Mouse (Mus musculus) cerebellum, adult 8-10 months (tissue): ENCODE measurements around the gene Abca3.
"Not testable (repeated sequence)": the region's sequence is repeated elsewhere in the genome, so short reads cannot be mapped to it uniquely, and the experiment has no call there.

Experiments
- DNase-seq: peaks from one replicate; pipeline ENCODE4 v3.0.0; 2022

The Abca3 gene

DNA sequence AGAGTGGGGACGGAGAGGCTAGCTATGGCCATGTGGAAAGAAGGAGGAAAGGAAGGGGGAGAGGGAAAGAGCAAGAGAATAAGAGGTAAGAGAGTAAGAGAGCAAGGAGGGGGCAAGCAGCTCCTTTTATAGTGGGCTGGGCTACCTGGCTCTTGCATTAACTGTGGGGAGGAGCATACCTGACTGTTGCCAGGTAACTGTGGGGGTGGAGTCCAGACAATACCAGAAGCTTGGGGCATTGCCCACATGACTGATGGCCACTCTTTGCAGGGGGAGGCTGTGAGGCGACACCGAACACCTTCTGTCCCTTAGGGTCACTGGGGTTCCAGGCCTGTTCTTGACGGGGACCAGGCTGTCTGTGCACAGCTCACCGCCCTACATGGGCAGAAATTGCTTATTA lies 37.0 kb downstream of the Abca3 start:
- DNase-seq = no peak

DNA sequence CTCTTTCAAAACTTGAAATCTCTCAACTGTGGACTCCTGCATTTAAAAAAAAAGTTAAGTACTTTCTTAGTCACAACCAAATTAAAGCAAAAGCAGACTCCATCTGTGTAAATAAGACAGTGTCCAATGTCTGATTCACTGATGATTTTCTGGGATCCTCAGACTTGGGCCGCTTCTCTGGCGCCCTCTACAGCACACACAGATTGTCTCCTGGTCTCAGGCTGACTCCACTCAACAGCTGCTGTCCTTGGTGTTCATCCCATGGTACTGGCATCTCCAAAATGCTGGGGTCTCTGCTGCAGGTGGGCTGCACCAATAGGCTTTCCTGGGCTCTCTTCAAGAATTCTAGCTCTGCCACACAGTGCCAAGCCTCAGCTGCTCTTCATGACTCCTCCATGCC lies 38.1 kb downstream of the Abca3 start:
- DNase-seq = peak; percentile 60

DNA sequence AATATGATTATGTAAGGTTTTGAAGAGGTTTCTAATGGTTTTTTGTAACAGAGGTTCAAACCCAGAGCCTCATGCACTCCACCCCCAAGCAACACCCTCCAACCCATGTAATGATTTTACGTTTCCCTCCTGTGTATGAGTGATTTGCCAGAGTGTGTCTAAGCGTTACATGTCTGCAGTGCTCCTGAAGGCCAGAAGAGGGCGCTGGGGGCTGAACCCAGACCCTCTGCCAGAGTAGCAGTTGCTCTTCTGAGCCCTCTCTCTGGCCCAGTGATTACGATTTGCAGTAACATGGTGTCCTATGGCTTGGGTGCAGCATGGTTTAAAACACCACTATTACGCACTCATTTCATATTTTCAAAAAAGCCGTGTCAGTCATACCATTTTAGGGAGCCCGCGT lies 39.4 kb downstream of the Abca3 start:
- no peak for DNase-seq

DNA sequence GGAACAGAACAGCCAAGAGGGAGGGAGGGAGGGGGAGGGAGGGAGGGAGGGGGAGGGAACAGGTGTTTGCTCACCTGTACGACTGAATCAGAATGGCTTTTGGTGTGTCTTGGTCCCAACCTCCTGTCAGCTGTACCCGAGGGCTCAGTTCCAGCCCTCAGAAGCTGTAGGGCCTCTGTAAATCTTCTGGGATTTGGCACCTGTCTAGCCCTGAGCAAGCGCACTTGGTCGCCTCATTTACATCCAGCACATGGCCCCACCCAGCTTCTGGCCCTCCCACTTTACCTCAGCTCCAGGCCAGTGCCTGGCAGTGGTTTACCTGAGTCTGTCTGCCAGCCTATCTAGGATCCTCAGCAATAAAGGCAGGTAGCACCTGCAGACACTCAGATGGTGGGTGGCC lies 41.8 kb downstream of the Abca3 start:
- no peak for DNase-seq

DNA sequence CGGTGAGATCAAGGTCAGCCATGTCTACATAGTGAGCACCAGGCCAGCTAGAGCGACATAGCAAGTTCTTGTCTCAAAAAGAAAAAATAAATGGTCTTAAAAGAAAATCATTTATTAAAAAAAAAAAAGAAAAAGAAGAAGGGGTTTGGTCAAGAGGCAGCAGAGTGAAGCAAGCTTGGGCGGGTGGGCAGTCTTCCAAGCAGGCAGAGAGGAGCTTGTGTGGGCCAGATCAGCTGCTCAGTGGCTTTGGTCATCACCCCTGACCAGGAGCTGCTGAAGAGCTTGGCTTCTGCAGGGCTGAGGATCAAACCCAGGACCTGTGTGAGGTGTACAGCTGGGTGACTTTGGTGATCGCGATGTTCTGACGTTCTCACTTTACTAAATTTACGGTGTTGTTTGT lies 42.7 kb downstream of the Abca3 start:
- no peak for DNase-seq

DNA sequence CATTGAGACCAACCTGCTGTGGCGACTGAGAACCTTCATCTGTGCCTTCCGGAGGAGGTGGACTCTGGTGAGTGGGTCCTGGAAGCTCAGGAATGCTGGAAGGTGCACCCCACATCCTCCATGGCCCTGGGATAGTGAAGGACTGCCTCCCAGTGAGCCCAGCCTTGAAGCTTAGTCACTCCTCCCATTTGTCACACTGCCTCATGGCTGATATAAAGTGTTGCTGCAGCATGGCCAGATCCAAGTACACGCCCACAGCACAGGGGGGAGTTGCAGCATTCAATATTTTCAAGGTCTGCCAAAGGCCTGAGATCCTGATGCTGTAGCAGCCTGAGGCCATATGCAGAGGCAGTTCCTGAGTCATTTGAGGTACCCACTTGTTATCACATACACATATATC lies 50.6 kb downstream of the Abca3 start:
- DNase-seq = no peak

DNA sequence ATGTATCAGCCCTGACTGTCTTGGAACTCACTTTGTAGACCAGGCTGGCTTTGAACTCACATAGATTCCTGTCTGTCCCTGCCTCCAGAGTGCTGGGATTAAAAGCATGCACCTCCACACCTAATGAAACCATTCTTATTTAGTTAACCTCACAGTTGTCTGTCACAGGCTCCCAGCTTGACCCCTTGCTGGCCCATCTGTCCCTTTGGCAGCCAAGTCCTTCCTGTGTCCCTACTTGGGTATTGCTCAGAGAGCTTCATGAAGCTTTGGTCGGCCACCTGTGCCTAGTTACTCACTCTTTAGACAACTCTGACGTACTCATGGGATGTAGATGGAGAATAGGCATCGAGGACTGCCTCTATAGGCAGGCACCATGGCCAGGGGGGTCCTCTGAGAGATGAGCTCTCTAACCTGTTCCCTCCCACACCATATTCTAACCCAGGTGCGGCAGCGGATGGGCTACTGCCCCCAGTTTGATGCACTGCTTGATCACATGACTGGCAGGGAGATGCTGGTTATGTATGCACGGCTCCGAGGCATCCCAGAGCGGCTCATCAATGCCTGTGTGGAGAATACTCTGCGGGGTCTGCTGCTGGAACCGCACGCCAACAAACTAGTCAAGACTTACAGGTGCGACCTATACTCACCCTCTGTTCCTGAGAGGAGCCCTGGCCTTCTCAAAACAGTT lies 55.5 kb downstream of the Abca3 start:
- peak; percentile 48 for DNase-seq

DNA sequence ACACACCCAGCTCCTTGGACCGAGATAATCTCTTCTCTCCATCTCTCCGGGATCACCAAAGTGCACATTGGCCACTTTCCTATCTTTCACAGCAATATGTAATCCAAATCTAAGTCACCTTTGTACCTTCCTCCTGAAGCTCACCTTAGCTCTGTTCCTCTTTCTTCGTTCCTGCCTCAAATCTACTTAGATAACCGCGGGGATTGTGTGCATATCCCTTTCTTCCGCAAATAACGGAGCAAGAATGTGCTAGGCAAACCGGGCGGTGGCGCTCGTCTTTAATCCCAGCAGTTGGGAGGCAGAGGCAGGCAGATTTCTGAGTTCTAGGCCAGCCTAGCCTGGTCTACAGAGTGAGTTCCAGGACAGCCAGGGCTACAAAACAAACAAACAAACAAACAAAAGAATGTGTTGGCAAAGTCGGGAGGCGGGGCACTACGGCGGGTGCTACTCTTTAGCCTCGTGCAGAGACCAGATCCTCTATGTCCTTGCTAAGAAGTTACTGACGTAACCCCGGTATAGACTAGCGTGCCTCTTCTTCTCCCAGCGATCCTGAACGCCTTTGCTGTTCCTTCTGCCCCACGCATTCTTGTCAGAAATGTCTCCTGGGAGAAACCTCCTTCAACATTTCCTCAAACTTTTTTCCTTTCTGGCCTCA lies 61.9 kb downstream of the Abca3 start:
- no peak for DNase-seq

DNA sequence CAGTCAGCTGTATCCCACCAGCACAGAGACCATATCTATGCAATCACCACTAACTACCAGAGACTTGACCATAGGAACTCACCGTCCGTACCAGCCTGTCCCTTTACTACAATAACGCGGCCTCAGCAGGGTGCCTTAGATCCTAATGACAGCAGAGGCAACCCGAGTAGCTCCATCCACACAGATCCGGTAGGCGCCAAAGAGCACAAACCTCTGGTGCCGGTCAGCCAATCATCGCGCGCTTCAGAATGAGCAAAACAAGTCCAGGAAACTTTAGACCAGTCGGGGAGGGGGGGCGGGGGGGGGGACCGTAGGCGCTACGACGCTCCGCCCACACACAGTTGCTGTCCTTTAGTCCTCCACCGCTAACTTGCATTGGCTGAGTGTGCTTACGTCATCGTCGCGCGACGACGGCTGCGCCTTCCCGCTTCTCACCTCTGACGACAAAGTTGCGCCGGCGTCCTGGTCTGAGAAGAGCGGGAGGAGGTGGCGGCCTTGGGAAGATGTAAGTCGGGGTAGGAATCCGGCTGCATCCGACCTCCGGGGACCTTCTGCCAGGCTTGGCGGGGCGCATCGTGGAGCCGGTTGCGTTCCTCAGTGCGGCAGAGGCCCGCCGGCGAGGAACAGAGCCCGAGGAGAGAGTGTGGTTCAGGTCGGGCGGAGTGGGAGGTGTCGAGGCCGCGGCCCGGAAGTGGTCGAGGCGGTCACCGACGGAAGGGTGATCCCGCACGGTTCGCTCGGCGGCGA lies 62.7 kb downstream of the Abca3 start, which contains the start of gene Rnps1:
TSS of gene Rnps1 (plus strand) at position 336 of the 747 bp plus-strand sequence.
- peak; percentile 87 for DNase-seq

DNA sequence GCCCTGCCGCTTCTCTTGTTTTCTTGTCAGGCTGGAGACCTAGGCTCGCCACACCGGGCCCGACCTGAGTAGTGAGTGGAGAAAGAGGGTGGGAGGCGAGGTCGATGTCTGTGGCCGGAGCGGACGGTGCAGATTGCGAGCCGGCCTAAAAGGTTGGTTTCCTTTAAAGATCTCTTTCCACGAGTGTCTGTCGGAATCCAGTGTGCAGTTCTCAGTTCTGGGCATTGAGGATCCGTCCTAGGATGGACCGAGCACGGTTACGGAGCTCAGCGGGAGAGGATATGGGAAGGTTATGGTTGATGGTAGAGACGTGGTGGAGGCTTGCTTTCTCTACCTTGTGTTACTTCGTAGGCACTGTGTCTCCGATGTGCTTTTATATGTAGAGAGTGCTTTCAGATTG lies 63.3 kb downstream of the Abca3 start:
- no peak for DNase-seq

DNA sequence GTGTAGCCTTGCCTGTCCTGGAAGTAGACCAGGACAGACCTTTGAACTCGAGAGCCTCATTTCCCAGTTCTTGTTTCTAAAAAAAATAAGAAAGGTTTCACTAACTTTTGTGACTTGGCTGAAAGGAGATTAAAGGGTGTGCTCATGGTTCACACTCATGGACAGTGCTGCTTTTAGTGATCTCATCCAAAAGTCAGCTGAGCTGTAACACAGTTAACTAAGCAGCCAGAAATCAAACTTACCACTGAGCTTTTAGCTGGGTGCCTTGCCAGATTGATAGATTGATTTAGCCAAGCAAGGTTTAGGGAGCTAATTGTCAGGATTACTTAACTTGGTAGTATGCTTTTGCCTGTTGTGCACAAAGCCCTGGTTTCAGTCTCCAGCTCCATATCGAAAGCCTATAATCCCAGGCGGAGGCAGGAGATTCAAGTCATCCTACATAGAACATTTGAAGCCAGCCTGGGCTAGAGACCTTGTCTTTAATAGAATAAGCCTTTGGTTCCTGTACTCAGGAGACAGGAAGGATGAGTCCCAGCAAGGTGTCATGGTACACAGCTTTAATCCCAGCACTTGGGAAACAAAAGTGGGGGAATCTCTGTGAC lies 64.4 kb downstream of the Abca3 start:
- DNase-seq = no peak

DNA sequence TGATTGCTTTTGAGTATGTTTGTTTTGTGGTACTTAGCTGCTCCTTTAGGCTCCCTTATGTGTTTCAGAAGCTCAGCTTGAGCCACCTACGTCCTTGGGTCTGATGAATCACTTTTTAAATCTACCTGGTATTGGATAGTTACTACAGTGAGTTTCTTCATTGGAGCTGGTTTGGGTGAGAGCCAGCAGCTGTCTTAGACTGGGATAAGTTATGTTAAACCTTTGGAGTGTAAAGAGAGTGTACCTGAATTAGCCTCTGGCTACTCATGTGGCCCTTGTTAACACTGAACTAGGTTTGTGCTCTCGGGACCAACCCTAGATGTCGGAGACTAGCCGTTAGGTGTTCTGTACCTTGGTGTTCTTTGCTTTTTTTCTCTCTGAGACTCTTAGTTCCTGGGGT lies 71.4 kb downstream of the Abca3 start:
- no peak for DNase-seq

DNA sequence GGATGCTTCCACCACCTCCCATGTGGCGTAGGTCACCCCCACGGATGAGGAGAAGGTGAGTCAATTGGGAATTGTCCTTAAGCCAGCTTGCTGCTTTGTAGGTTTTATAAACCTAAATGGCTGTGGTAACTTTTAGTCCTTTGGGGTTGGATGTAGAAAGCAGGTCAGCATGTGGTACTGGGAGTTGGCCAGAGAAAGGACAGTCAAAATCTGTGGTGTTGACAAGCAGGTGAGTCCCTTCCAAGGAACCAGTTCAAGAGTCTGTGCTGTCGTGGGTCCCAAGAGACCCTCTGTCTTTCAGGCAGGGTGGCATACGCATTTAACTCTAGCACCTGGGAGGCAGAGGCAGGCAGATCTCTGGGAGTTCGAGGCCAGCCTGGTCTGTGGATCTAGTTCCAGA lies 72.7 kb downstream of the Abca3 start:
- DNase-seq = no peak

DNA sequence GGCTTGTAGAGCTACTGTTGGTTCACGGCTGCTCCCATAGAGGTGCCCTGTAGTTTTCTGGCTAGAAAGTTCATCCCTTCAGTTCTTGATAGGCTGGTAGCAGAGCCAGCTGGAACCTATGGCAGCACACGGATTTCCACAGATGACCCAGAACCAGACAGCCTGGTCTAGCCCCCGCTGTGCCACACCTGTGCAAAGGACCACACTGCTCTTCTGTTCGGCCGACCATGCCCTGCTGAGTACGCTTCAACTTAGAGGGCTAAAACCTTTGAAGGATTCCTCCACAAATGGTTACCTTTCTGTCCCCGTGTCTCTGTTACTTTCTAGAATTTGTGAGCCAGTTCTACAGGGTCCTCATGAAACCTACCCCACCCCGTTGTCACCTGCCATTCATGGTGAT lies 73.6 kb downstream of the Abca3 start:
- DNase-seq = not testable (repeated sequence)

DNA sequence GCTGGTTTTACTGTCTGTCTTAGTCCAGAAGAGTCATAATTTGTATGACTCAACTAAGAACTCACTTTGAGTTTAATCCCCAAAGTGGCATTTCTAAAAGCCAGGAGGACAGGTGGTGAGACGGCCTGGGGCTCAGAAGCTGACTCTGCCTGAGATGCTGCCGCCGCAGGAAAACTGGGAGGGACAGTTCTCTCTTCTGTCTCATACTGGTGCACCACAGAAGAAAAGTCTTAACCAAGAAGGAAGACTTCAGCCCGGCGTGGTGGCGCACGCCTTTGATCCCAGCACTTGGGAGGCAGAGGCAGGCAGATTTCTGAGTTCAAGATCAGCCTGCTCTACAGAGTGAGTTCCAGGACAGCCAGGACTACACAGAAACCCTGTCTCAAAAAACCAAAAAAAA lies 74.2 kb downstream of the Abca3 start:
- no peak for DNase-seq

DNA sequence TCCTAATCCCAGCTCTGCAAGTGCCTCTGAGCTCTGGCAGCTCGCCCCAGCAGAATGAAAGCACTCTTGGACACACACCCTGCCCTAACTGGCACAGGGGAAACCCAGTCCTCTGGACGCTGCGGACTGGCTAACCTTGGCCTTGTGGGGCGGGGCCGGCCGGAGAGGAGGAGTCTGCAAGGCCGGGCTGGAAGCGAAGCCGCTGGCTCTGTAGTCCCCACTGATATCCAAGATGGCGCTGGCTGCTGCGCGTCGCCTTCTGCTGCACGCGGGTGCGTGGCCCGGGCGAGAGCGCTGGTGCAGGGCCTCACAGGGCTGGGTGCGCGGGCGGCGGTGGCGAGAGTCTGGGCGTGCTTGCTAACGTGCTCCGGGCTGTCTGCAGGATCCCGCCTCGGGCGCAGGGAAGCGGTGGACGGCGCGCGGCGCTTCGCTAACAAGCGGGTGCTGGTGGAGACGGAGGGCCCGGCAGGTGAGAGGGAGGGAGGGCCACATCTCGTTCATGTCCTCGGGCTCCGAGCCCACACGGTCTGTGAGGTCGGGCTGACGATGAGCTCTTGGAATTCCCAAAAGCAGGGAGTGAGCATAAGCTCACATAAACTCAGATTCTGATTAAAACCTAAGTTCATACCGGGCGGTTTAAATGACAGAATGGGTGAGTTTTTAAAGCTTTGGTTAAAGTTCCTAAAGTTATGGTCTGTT lies 74.9 kb downstream of the Abca3 start, which contains the start of gene Eci1:
TSS of gene Eci1 (plus strand) at position 171 of the 699 bp plus-strand sequence.
- peak; percentile 95 for DNase-seq

DNA sequence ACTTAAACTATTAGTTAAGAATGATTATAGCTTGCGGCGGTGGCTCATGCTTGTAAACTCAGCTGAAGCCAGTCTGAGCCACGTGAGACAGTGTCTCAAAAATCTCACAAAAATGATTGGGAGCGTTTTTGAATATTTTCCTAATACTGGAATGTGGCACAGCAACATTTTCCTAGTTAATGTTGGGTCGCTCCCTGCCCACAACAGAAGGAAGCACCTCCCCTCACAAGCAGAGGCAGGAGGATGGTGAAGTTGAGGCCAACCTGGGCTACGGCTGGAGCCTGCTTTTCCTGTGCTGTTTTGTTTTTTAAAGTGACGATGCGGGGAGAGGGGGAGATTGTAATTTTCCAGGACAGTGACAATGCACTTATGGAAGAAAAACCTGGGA lies 75.4 kb downstream of the Abca3 start:
- no peak for DNase-seq

DNA sequence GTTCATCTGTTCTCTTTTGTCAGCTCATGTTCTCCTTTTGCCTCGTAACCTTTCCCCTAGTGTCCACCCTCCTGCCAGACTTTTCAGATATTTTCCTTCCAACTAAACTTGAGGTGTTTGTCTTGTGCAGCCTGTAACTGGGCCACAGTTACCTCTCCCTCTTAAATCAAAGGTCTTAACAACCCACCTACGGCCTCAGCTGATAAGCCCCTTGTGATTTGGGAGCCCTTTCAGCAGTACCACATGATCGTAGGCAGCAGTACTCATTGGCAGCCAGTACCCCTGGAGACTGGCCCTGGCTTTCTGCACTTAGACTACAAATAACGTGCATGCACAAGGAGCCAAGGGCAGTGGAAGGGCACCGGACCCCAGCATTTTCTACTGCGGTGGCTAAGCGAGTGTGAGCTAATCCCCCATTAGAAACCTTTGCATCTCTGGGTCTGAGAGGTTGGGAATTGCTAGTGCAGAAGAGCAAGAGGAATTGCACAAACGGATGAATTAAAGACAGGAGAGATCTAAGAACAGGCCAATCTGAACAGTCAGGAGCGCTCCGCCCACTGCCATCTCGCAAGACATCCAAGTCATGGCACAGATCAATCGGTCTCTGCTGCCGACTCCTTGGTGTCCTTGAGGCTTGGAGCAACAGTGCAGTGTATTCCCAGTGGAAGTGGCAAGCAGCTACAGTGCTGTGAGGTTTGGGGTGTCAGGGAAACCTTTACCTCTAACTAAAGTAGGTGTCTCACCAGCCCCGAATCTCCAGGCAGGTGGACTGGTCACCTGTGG lies 77.6 kb downstream of the Abca3 start:
- DNase-seq = no peak

DNA sequence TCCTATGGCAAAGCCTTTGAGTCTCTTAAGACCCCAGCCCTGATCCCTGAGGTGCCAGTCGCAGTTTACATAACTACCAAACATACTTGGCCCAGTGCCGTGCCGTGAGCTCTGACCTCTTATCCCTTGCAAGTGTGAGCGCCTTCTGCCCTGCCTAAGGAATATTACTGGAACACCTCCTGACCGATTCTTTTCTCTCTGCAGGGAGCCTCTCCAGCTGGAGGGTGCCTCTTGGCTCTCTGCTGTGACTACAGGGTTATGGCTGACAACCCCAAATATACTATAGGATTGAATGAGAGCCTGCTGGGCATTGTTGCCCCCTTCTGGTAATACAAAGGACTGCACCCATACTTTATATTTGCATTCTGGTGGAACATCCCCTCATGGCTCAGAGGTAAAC lies 85.3 kb downstream of the Abca3 start:
- peak; percentile 68 for DNase-seq

DNA sequence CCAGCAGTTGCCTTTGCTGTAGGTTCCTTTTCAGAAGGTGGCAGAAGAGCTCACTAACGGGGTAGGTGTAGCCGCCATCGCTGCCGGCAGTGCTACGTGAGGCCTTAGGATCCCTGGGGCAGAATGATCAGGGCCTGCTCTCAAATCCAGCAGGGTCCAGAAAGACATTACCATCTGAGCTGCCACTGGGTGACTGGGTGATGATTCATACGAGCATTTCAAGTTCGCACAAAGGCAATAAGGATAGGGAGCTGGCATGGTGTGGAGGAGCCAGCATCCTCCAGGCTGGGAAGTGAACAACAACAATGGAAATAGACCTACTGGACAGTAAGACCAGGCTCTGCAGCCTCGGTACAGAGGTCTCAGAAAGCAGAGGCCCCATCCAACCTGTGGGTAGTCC lies 88.6 kb downstream of the Abca3 start:
- no peak for DNase-seq

DNA sequence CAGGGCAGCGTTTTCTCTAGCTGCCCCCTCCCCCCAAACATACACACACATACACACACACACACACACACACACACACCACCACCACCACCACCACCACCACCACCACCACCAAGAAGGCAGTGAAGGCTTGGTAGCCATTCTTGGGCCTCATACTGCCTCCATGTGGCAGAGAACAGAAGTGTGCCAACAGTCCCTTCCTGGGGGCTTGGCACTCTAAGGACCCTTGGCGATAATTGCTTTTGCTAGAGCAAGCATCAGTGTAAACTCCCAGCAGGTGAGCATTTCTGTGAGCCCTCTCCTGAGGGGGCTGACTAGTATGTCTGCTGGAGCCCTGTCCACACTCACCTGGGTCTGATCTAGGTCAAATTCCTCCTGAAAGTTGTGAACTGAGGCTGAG lies 89.4 kb downstream of the Abca3 start:
- no peak for DNase-seq

DNA sequence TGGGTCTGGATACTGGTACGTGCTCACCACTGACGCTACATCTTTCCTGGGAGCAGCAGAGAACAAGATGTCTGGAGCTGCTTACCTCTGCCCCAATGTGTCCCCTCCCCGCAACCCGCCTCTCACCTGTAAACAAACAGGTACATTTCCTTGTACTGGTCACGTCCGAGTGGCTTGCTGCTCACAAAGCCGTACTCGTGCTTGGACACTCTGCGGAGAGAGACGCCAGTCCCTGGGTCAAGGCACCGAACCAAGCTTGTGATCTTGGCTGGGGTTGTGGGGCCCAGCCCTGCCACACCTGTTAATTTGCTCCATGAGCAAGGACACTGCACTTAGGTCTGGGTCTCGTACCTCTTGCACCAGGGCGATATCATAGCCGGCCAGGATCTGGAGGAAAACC lies 90.4 kb downstream of the Abca3 start:
- DNase-seq = no peak
